Mouse (Mus musculus) liver, adult (tissue): ENCODE results near the gene Rabgap1.

Experiments
- GATA4 ChIP-seq: IDR thresholded peaks from 2 replicates; pipeline ENCODE4 v1.6.1; 2014; ENCODE audit warnings: mild to moderate bottlenecking, low read length; ENCODE audit not compliant: insufficient replicate concordance

The Rabgap1 gene

DNA sequence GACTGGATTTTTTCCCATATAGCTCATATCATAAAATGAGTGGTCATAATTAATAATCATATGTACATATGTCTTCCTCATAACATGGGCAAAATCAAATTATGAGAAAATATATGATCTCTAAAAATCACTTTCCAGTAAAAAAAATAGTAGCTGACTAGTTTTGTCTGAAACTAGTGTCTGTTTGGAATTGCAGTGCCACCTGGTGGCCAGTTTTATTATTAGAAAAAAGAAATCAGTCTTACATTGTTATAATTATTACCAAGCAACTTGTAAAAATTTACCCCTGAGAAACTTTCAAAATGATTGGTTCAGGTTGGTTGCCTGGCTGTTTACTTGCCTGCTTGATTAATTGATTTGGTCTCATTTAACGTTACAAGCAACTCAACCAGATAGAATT is 42.3 kb downstream of the Rabgap1 start:
- TF ChIP-seq GATA4, result no peak

DNA sequence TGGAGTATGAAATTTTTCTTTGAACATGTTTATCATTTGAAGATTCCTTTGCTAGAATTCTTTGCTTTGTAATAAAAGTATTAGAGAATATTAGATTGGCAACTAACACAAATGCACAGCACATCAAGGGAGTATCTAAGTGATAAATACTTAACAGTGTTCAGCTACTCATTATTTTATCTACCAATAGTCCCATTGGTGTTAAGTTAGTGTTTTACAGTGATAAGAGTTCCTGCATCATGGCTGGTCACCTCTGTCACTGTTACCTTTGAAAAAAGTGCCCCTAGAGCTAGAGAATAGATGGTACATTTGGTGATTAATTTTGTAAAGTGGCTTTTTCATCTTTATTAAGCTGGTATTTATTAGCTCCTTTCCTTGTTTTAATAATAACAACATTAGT is 43.3 kb downstream of the Rabgap1 start:
- no peak for TF ChIP-seq GATA4

DNA sequence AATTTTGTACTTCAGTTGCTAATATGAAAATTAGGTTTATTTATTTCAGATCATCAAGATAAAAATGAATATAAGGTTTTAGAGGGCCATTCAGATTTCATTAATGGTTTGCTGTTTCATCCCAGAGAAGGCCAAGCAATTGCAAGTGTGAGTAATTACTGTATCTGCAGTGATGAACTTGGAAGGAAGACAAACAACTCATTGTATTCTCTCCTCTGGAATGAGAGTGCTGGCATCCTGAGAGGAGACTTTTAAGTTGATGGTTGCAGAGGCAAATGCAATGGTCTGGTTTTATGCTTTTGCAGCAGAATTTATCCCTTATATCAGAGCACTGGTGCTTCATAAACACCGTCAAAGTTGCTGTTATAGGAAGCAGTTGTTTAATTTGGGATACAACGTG is 45.9 kb downstream of the Rabgap1 start:
- no peak for TF ChIP-seq GATA4

DNA sequence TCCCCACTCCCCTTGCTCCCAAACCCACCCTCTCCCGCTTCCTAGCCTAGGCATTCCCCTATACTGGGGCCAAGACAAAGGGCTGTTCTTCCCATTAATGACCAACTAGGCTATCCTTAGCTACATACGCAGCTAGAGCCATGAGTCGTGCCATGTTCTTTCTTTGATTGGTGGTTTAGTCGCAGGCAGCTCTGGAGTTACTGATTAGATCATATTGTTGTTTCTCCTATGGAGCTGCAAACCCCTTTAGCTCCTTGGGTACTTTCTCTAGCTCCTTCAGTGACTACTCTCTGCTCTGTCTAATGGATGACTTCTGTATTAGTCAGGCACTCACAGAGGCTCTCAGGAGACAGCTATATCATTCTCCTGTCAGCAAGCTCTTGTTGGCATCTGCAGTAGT is 54.2 kb downstream of the Rabgap1 start:
- TF ChIP-seq GATA4, result no peak

DNA sequence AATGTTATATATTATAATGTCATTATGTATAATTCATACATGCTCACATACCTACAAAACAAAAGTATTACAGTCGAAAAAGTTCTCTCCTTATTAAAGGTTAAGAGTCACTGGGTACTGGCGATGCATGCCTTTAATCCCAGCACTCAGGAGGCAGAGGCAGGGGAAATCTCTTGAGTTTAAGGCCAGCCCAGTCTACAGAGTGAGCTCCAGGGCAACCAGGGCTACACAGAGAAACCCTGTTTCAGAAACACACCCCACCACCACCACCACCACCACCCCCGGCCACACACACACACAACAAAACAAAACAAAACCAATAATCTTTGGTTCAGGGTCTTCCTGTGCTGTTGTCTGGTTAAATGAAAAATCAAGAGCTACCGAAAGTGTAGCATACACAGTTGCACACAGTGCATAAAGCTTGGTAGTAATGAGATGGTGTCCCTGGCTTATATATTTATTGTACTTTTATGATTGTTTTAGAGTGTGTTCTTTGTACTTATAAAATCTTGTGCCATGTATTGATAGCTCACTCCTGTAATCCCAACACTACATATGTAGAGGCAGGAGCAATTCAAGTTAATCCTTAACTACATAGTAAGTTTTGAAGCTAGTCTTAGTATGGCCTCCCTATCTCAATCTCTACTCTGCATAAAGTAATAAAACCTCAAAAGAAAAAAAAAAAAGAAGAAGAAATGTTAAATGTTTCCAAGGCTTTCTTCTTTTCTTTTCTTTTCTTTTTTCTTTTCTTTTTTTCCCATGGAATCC is 68.2 kb downstream of the Rabgap1 start:
- TF ChIP-seq GATA4, result no peak

GRCm38 (mm10) chr2:37516030-37516710 is 73.1 kb downstream of the Rabgap1 start, which contains the start of gene Gpr21:
TSS of gene Gpr21 (plus strand) at chr2:37516332.
- no peak for TF ChIP-seq GATA4

- no peak for TF ChIP-seq GATA4
These were observed 73.9 kb downstream of the Rabgap1 start for GRCm38 (mm10) chr2:37516922-37517462.

GRCm38 (mm10) chr2:37518561-37519285 is 75.6 kb downstream of the Rabgap1 start:
- no peak for TF ChIP-seq GATA4

DNA sequence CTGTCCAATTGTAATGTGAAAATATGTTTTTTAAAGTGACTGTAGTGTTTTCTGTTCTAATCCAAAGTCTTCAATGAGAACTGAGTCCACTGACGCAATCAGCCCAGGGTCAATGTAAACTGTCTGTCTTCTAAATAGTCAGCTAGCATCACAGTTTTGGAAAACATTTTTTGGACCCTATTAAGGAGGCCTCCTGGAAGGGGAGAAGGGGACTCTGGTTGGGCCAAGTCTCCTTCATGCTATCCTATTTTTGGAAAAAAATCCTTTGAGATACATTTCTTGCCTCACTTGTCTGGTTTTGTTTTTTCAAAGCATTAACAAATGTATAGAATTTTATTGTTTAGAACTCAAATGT is 76.2 kb downstream of the Rabgap1 start:
- no peak for TF ChIP-seq GATA4

DNA sequence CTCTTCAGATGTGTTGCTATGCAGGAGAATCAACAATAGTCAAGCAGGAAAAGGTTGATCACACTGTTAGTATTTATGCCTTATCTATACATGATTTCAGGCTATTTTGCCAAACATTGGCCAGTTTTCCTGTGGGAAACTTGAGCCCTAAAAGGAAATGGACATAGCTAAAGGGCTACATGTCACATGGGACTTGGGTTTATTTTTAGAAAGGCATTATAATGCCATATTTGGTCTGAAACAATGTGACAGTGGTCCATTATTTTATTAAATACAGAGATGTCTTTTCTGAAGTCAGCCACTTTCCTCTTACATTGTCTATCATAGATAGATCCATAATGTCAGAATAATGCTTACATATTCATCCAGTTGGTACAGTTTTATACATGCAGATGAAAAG is 84.5 kb downstream of the Rabgap1 start:
- no peak for TF ChIP-seq GATA4

- TF ChIP-seq GATA4, result no peak
These were observed 86.3 kb downstream of the Rabgap1 start for GRCm38 (mm10) chr2:37529397-37529796.

DNA sequence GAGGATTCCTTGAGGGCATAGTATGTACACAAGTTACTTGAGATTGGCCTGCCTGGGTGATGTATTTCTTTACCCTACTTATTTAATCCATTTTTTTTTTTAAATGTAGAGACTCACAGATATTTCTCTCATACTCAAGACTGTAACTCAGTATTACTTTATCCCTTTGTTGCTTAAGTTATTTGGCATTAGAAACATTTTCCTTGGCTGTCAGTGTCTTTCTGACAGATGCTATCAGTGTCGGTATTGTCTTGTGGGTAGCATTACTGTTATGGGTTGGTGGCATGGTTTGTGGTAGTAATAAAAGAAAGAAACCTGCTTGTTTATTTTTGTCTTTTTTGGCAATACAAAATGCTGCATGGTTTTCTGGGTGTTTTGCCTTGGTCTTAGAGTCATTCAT is 87.7 kb downstream of the Rabgap1 start:
- no peak for TF ChIP-seq GATA4

DNA sequence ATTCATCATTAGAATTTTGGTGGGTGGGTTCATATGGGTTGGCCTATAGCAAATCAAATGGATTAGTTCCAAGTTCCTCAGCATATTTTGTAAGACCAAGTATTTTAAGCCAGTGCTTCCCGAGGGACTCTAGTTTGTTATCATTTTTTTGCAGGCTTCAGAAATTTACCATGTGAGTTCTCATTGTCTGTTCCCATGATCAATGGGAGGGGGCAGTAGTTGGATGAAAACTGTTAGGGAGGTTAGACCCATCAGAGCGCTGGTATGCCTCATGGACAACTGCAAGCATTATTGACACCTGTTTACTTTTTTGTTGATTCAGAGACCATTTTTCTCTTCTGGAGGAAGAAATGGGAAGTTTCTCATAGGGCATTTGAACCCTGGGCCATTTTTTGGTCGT is 88.6 kb downstream of the Rabgap1 start:
- no peak for TF ChIP-seq GATA4

- no peak for TF ChIP-seq GATA4
These were observed 106.4 kb downstream of the Rabgap1 start for GRCm38 (mm10) chr2:37549346-37550012.

GRCm38 (mm10) chr2:37556366-37556765 is 113.3 kb downstream of the Rabgap1 start:
- no peak for TF ChIP-seq GATA4
